Mouse (Mus musculus) gastrocnemius, postnatal 10 days (tissue): ENCODE measurements around the gene Myh15. TPM values are rescaled to one million over a fixed set of nuclear protein-coding genes. Genes with fewer than 3 reads are reported as not detected.

Experiments
- total RNA-seq, 2 experiments: library from RNA; stranded (reverse); gene quantifications; 2 replicates each; pipeline ENCODE4 v1.2.3; 2021

Gene Myh15
- total RNA-seq, 2 experiments from 2014 or later = not detected

Other genes starting within 250 kb of the Myh15 start
- gene Retnlb, start 240.6 kb upstream of the Myh15 start, total RNA-seq = not detected
- 1 to 10 TPM; 2.7 to 2.9 TPM for gene Retnla, start 214.9 kb upstream of the Myh15 start, total RNA-seq
- gene Retnlg, start 184.9 kb upstream of the Myh15 start, total RNA-seq = 1 to 10 TPM in 1 of 2 experiments, not detected in 1; 3.6 TPM
- 1 to 10 TPM; 7.2 to 8.5 TPM for gene Dzip3, start 63.3 kb upstream of the Myh15 start, total RNA-seq
- gene Cip2a, start 63.3 kb upstream of the Myh15 start, total RNA-seq = 1 to 10 TPM; 3.5 to 6.9 TPM